Mouse (Mus musculus) heart, postnatal 10 days (tissue): Measurements from ENCODE around the gene Kalrn. TPM values are rescaled to one million over a fixed set of nuclear protein-coding genes. Genes with fewer than 3 reads are reported as not detected.

Experiments used
- DNase-seq, 2 experiments: peaks; one replicate each; pipeline ENCODE4 v3.0.0; 2021
- intact Hi-C: fragments of 180-260 bp; cut with DNase I; formaldehyde crosslinking; loops from one replicate; pipeline ENCODE4 v1.15.1; 2025
- total RNA-seq, 2 experiments: library from RNA; stranded (reverse); gene quantifications; 2 replicates each; pipeline ENCODE4 v1.2.3; 2021

Kalrn gene
- total RNA-seq, 2 experiments from 2014 or later = 30.7 to 35.7 TPM

GRCm38 (mm10) chr16:34066922-34067321 is 506.4 kb downstream of the Kalrn start:
- intact Hi-C loops = loop anchor here (2.0 kb wide), 1 partner anchor 14 kb away; no protein-coding TSS in a partner anchor

GRCm38 (mm10) chr16:34066376-34066775 is 507.0 kb downstream of the Kalrn start:
- DNase-seq = peak in 1 of 2 experiments; percentile 31
- intact Hi-C loops = loop anchor here (2.0 kb wide), 1 partner anchor 14 kb away; no protein-coding TSS in a partner anchor

More at GRCm38 (mm10) chr16:34066922-34067321, 506.4 kb downstream of the Kalrn start:
- DNase-seq = peak; percentile 77 to 78

- intact Hi-C loops = no loop called here
Observed at GRCm38 (mm10) chr16:34063313-34063712, 510.0 kb downstream of the Kalrn start.

GRCm38 (mm10) chr16:34061661-34062060 is 511.7 kb downstream of the Kalrn start:
- no peak for DNase-seq

More at GRCm38 (mm10) chr16:34063313-34063712, 510.0 kb downstream of the Kalrn start:
- DNase-seq = no peak

GRCm38 (mm10) chr16:34058611-34059010 is 514.7 kb downstream of the Kalrn start:
- DNase-seq = no peak
- intact Hi-C loops = loop anchor here (5.0 kb wide), 1 partner anchor 34 kb away; no protein-coding TSS in a partner anchor

More at GRCm38 (mm10) chr16:34061661-34062060, 511.7 kb downstream of the Kalrn start:
- intact Hi-C loops = no loop called here

GRCm38 (mm10) chr16:34057464-34057863 is 515.9 kb downstream of the Kalrn start:
- no peak for DNase-seq
- intact Hi-C loops = loop anchor here (5.0 kb wide), 1 partner anchor 35 kb away; no protein-coding TSS in a partner anchor

GRCm38 (mm10) chr16:34056418-34057111 is 516.8 kb downstream of the Kalrn start:
- intact Hi-C loops = loop anchor here (5.0 kb wide), 1 partner anchor 36 kb away; no protein-coding TSS in a partner anchor
- no peak for DNase-seq

GRCm38 (mm10) chr16:34050090-34050489 is 523.2 kb downstream of the Kalrn start:
- DNase-seq = no peak
- intact Hi-C loops = no loop called here

GRCm38 (mm10) chr16:34049361-34049760 is 524.0 kb downstream of the Kalrn start:
- intact Hi-C loops = no loop called here
- no peak for DNase-seq

GRCm38 (mm10) chr16:34048232-34048631 is 525.1 kb downstream of the Kalrn start:
- intact Hi-C loops = no loop called here
- no peak for DNase-seq

- intact Hi-C loops = no loop called here
- DNase-seq = no peak
Observed at GRCm38 (mm10) chr16:34047543-34047942, 525.8 kb downstream of the Kalrn start.

GRCm38 (mm10) chr16:34047006-34047360 is 526.3 kb downstream of the Kalrn start:
- intact Hi-C loops = no loop called here
- DNase-seq = no peak

- intact Hi-C loops = no loop called here
- DNase-seq = no peak
Observed at GRCm38 (mm10) chr16:34046268-34047005, 526.9 kb downstream of the Kalrn start.

GRCm38 (mm10) chr16:34044539-34044938 is 528.8 kb downstream of the Kalrn start:
- no peak for DNase-seq
- intact Hi-C loops = loop anchor here (5.0 kb wide), 1 partner anchor 48 kb away; no protein-coding TSS in a partner anchor

GRCm38 (mm10) chr16:34043048-34043795 is 530.1 kb downstream of the Kalrn start:
- no peak for DNase-seq
- intact Hi-C loops = loop anchor here (5.0 kb wide), 1 partner anchor 49 kb away; no protein-coding TSS in a partner anchor

GRCm38 (mm10) chr16:34042586-34042985 is 530.7 kb downstream of the Kalrn start:
- intact Hi-C loops = loop anchor here (5.0 kb wide), 1 partner anchor 50 kb away; no protein-coding TSS in a partner anchor

GRCm38 (mm10) chr16:34040276-34040675 is 533.1 kb downstream of the Kalrn start:
- DNase-seq = no peak
- intact Hi-C loops = loop anchor here (5.0 kb wide), 1 partner anchor 52 kb away; no protein-coding TSS in a partner anchor

More at GRCm38 (mm10) chr16:34042586-34042985, 530.7 kb downstream of the Kalrn start:
- no peak for DNase-seq

- intact Hi-C loops = loop anchor here (5.0 kb wide), 1 partner anchor 53 kb away; no protein-coding TSS in a partner anchor
- no peak for DNase-seq
Observed at GRCm38 (mm10) chr16:34039736-34040135, 533.6 kb downstream of the Kalrn start.

- intact Hi-C loops = no loop called here
Observed at GRCm38 (mm10) chr16:34036327-34037047, 536.8 kb downstream of the Kalrn start.

GRCm38 (mm10) chr16:34035780-34036179 is 537.6 kb downstream of the Kalrn start:
- intact Hi-C loops = no loop called here
- no peak for DNase-seq

More at GRCm38 (mm10) chr16:34036327-34037047, 536.8 kb downstream of the Kalrn start:
- DNase-seq = peak in 1 of 2 experiments; percentile 21
